Mouse (Mus musculus): ENCODE measurements around the gene Defb29. TPM values are rescaled to one million over a fixed set of nuclear protein-coding genes. Genes with fewer than 3 reads are reported as not detected.

Gene Defb29
- polyA plus RNA-seq, 1 experiment from 2014 or later = not detected

DNA sequence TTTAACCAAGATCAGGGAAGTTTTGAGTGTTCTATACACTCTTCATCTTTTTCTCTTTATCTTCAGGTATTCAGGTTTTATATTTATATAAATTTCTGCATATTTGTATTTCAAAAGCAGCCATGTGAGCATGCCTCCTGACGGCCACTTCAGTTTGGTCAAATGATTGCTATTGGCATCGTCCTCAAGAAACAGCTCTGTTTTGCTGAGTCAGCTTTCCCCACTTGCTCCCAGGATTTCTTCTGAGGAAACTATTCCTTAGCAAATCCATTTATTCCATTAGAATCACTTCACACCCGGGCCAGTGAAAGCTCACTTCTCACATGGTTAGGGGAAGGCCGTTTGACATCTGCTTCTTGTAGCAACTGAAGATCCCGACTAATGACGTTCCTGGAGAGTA lies 41.9 kb downstream of the Defb29 start:
- 60% methylated on average over 6 of the region's 6 CpGs for WGBS
- H3K4me2 ChIP-seq = no peak overlapping the region
- H3K27me3 ChIP-seq = no peaks in the 10 kb centered on the region
- H3K4me1 ChIP-seq = no peaks in the 10 kb centered on the region
- no peaks in the 10 kb centered on the region for H3K9me3 ChIP-seq
- no peak overlapping the region for H3K27ac ChIP-seq
- ATAC-seq (ENCODE audit: insufficient number of reproducible peaks, low FRiP score, low TSS enrichment, low read depth) = no peak
- no peaks in the 10 kb centered on the region for H3K36me3 ChIP-seq
- H3K4me3 ChIP-seq = no peak overlapping the region
- no peak overlapping the region for H3K9ac ChIP-seq

DNA sequence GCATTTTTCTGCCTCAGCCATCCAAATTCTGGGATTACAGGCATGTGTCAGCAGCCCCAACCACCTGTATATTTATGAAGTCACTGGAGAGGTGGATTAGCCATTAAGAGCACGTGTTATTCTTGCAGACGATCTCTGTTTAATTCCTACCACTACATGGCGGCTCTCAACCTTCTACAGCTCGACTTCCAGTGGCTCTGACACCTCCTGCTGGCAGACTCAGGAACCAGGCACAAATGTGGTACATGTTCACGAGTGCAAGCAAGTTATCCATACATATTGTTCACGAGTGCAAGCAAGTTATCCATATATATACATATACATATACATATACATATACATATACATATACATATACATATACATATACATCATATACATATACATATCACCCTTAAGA lies 46.7 kb downstream of the Defb29 start:
- no peak for ATAC-seq (ENCODE audit: insufficient number of reproducible peaks, low FRiP score, low TSS enrichment, low read depth)
- Histone ChIP-seq H3K27ac (no peak overlapping the region), H3K9ac (no peak overlapping the region), H3K27me3 (no peaks in the 10 kb centered on the region), H3K9me3 (no peaks in the 10 kb centered on the region), H3K4me3 (no peak overlapping the region), H3K4me1 (no peaks in the 10 kb centered on the region), H3K36me3 (no peaks in the 10 kb centered on the region), H3K4me2 (no peak overlapping the region)
- 73% methylated on average over 6 of the region's 6 CpGs for WGBS

DNA sequence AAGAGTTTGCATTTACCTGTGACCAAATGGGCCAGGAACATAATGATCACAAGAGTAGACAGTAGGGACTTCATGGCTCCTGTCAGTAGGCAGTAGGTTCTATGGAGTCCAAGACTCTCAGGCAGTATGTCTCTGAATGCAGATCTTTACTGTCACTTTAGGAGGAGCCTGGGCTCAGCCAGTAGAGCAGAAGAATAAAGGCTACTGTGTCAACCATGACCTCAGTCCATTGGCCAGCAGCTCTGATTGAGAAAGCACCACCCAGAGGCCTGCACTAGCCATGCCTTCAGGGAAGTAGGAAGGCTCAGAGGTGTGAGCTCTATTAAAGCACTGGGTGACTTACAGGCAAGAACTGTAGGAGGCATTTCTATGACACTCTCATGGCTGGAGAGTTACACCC lies 49.9 kb downstream of the Defb29 start, which contains the start of gene Defb22:
Gene Defb22, minus strand, starts transcription at position 101 of the 400 bp plus-strand sequence.
- ATAC-seq (ENCODE audit: insufficient number of reproducible peaks, low FRiP score, low TSS enrichment, low read depth) = no peak
- Histone ChIP-seq H3K4me1 (no peaks in the 10 kb centered on the region), H3K36me3 (no peaks in the 10 kb centered on the region)

More for the DNA sequence above, 49.9 kb downstream of the Defb29 start, which contains the start of gene Defb22:
- Histone ChIP-seq H3K9ac (no peak within 1 kb of the TSS), H3K27ac (no peak within 1 kb of the TSS), H3K9me3 (no peaks in the 10 kb centered on the region), H3K4me2 (no peak within 1 kb of the TSS), H3K27me3 (no peaks in the 10 kb centered on the region), H3K4me3 (no peak within 1 kb of the TSS)

Other genes with a start within 250 kb of the Defb29 start
- 43.5 and 48.0 TPM in 2 replicates for gene Tbc1d20, start 246.3 kb downstream of the Defb29 start, polyA plus RNA-seq (2015; fragmentation: Nextera tagmentation; extraction: Ambion mirVana)
- gene Rbck1, start 207.4 kb downstream of the Defb29 start, polyA plus RNA-seq (2015; fragmentation: Nextera tagmentation; extraction: Ambion mirVana) = 86.3 and 91.7 TPM in 2 replicates
- gene Trib3, start 196.1 kb downstream of the Defb29 start, polyA plus RNA-seq (2015; fragmentation: Nextera tagmentation; extraction: Ambion mirVana) = 2.9 and 4.5 TPM in 2 replicates
- 1.0 and 1.5 TPM in 2 replicates for gene Nrsn2, start 163.5 kb downstream of the Defb29 start, polyA plus RNA-seq (2015; fragmentation: Nextera tagmentation; extraction: Ambion mirVana)
- 5.2 and 6.6 TPM in 2 replicates for gene Sox12, start 142.0 kb downstream of the Defb29 start, polyA plus RNA-seq (2015; fragmentation: Nextera tagmentation; extraction: Ambion mirVana)
- 28.5 and 35.0 TPM in 2 replicates for gene Zcchc3, start 125.1 kb downstream of the Defb29 start, polyA plus RNA-seq (2015; fragmentation: Nextera tagmentation; extraction: Ambion mirVana)
- 0.10 TPM in 1 of 2 replicates, not detected in the other for gene 6820408C15Rik, start 124.5 kb downstream of the Defb29 start, polyA plus RNA-seq (2015; fragmentation: Nextera tagmentation; extraction: Ambion mirVana)
- not detected in 2 replicates for gene Defb23, start 75.5 kb downstream of the Defb29 start, polyA plus RNA-seq (2015; fragmentation: Nextera tagmentation; extraction: Ambion mirVana)
- gene Defb20, start 63.0 kb downstream of the Defb29 start, polyA plus RNA-seq (2015; fragmentation: Nextera tagmentation; extraction: Ambion mirVana) = not detected in 2 replicates
- not detected in 2 replicates for gene Defb22, start 50.0 kb downstream of the Defb29 start, polyA plus RNA-seq (2015; fragmentation: Nextera tagmentation; extraction: Ambion mirVana)
- gene Defb26, start 28.4 kb downstream of the Defb29 start, polyA plus RNA-seq (2015; fragmentation: Nextera tagmentation; extraction: Ambion mirVana) = not detected in 2 replicates
- gene Defb28, start 21.8 kb downstream of the Defb29 start, polyA plus RNA-seq (2015; fragmentation: Nextera tagmentation; extraction: Ambion mirVana) = not detected in 2 replicates
- not detected in 2 replicates for gene Gm17416, start 29.2 kb upstream of the Defb29 start, polyA plus RNA-seq (2015; fragmentation: Nextera tagmentation; extraction: Ambion mirVana)
- gene Defb21, start 32.6 kb upstream of the Defb29 start, polyA plus RNA-seq (2015; fragmentation: Nextera tagmentation; extraction: Ambion mirVana) = not detected in 2 replicates
- gene Defb19, start 40.2 kb upstream of the Defb29 start, polyA plus RNA-seq (2015; fragmentation: Nextera tagmentation; extraction: Ambion mirVana) = not detected in 2 replicates
- not detected in 2 replicates for gene Defb45, start 59.3 kb upstream of the Defb29 start, polyA plus RNA-seq (2015; fragmentation: Nextera tagmentation; extraction: Ambion mirVana)
- not detected in 2 replicates for gene Defb36, start 64.2 kb upstream of the Defb29 start, polyA plus RNA-seq (2015; fragmentation: Nextera tagmentation; extraction: Ambion mirVana)
- gene Defb25, start 83.0 kb upstream of the Defb29 start, polyA plus RNA-seq (2015; fragmentation: Nextera tagmentation; extraction: Ambion mirVana) = 0.92 and 1.1 TPM in 2 replicates
- 5.2 and 7.4 TPM in 2 replicates for gene Rem1, start 86.9 kb upstream of the Defb29 start, polyA plus RNA-seq (2015; fragmentation: Nextera tagmentation; extraction: Ambion mirVana)
- 143 and 150 TPM in 2 replicates for gene H13, start 129.4 kb upstream of the Defb29 start, polyA plus RNA-seq (2015; fragmentation: Nextera tagmentation; extraction: Ambion mirVana)
- 22.0 and 24.2 TPM in 2 replicates for gene Mcts2, start 146.9 kb upstream of the Defb29 start, polyA plus RNA-seq (2015; fragmentation: Nextera tagmentation; extraction: Ambion mirVana)
- gene Id1, start 196.2 kb upstream of the Defb29 start, polyA plus RNA-seq (2015; fragmentation: Nextera tagmentation; extraction: Ambion mirVana) = 167 and 168 TPM in 2 replicates
- gene Cox4i2, start 214.1 kb upstream of the Defb29 start, polyA plus RNA-seq (2015; fragmentation: Nextera tagmentation; extraction: Ambion mirVana) = 33.9 and 36.2 TPM in 2 replicates

Data from limb, embryonic 15.5 days (tissue).